Mouse (Mus musculus) embryonic facial prominence, embryonic 15.5 days (tissue): ENCODE measurements around the gene Cabin1. TPM values are rescaled to one million over a fixed set of nuclear protein-coding genes. Genes with fewer than 3 reads are reported as not detected.
"Not testable (repeated sequence)": the region's sequence is repeated elsewhere in the genome, so short reads cannot be mapped to it uniquely, and the experiment has no call there.

Experiments used
- ATAC-seq: fragments of 200-750 bp; cut with Nextera tagmentation; 2 replicates; pipeline ENCODE4 v1.8.0; 2017; ENCODE audit warnings: low read depth, moderate TSS enrichment; ENCODE audit not compliant: insufficient number of reproducible peaks, low FRiP score, low TSS enrichment
- H3K27ac ChIP-seq: fragments of 300-500 bp; sonication (generic); replicated peaks from 2 replicates; pipeline ENCODE4 v1.5.1; 2015; ENCODE audit warnings: mild to moderate bottlenecking, inconsistent platforms
- H3K27me3 ChIP-seq: fragments of 300-500 bp; sonication (generic); 2 replicates; pipeline ENCODE4 v1.6.1; 2015; ENCODE audit warnings: inconsistent platforms
- H3K36me3 ChIP-seq: fragments of 300-500 bp; sonication (generic); 2 replicates; pipeline ENCODE4 v1.6.1; 2015; ENCODE audit warnings: mild to moderate bottlenecking, inconsistent platforms
- H3K4me1 ChIP-seq: fragments of 300-500 bp; sonication (generic); 2 replicates; pipeline ENCODE4 v1.6.1; 2015; ENCODE audit warnings: inconsistent platforms
- H3K4me2 ChIP-seq: fragments of 300-500 bp; sonication (generic); replicated peaks from 2 replicates; pipeline ENCODE4 v1.6.1; 2015; ENCODE audit warnings: mild to moderate bottlenecking, inconsistent platforms
- H3K4me3 ChIP-seq: fragments of 300-500 bp; sonication (generic); replicated peaks from 2 replicates; pipeline ENCODE4 v1.5.1; 2015; ENCODE audit warnings: mild to moderate bottlenecking, inconsistent platforms
- H3K9ac ChIP-seq: fragments of 300-500 bp; sonication (generic); 2 replicates; pipeline ENCODE4 v1.6.1; 2015; ENCODE audit warnings: inconsistent platforms
- H3K9me3 ChIP-seq: fragments of 300-500 bp; sonication (generic); replicated peaks from 2 replicates; pipeline ENCODE4 v1.6.1; 2016; ENCODE audit warnings: inconsistent platforms
- WGBS: fragments of 180-500 bp; shearing (Covaris S2); methylation state at CpG from one replicate; pipeline ENCODE4 v1.1.7; 2015; 5-methylcytosine and 5-hydroxymethylcytosine counted together
- polyA plus RNA-seq: library from polyadenylated mRNA; unstranded; fragments of >200 nt; fragmentation: Nextera tagmentation; extraction: Ambion mirVana; gene quantifications from 2 replicates; pipeline ENCODE4 v1.2.1, GENCODE M21; 2015

Gene Cabin1
- polyA plus RNA-seq, 1 experiment from 2014 or later: 30.0 TPM

- ATAC-seq: no peak
- 74% methylated on average over 1 of the region's 1 CpGs for WGBS
- 0 out of 2 replicates have a peak, but pooled peaks cover 5% of the 10 kb centered on the region for H3K27me3 ChIP-seq
- no peak overlapping the region for H3K4me3 ChIP-seq
- H3K36me3 ChIP-seq: no peaks in the 10 kb centered on the region
- H3K4me2 ChIP-seq: no peak overlapping the region
- no peak overlapping the region for H3K27ac ChIP-seq
- H3K4me1 ChIP-seq: peaks cover 10% of the 10 kb centered on the region
- H3K9me3 ChIP-seq: no peaks in the 10 kb centered on the region
- H3K9ac ChIP-seq: no peak overlapping the region
These were observed 21.3 kb upstream of the Cabin1 start for GRCm38 (mm10) chr10:75785442-75785841.

- under 1% methylated on average over 28 of the region's 28 CpGs for WGBS
- H3K4me1 ChIP-seq: peaks cover 17% of the 10 kb centered on the region
- H3K9me3 ChIP-seq: no peaks in the 10 kb centered on the region
- peak within 1 kb of the TSS; percentile 45 for H3K9ac ChIP-seq
- peaks cover 18% of the 10 kb centered on the region; the same call in 1 of the 2 replicates for H3K27me3 ChIP-seq
- peak within 1 kb of the TSS; percentile 52 for H3K4me3 ChIP-seq
- peak within 1 kb of the TSS; percentile 71 for H3K27ac ChIP-seq
- peak within 1 kb of the TSS; percentile 88 for H3K4me2 ChIP-seq
- no peaks in the 10 kb centered on the region for H3K36me3 ChIP-seq
- peak; percentile 71; the same call in 1 of the 2 replicates for ATAC-seq
These were observed 16.8 kb upstream of the Cabin1 start, which contains the start of the genes Gm20441 and Gstt3 for GRCm38 (mm10) chr10:75780769-75781578. Gene Gm20441, minus strand, starts transcription at chr10:75780954. Gene Gstt3, minus strand, starts transcription at chr10:75781414.

GRCm38 (mm10) chr10:75779206-75780174 lies 15.3 kb upstream of the Cabin1 start:
- Histone ChIP-seq H3K4me1 (peaks cover 17% of the 10 kb centered on the region), H3K36me3 (no peaks in the 10 kb centered on the region), H3K9me3 (no peaks in the 10 kb centered on the region), H3K27ac (no peak overlapping the region), H3K4me3 (peak overlapping the region; percentile 52; the same call in 1 of the 2 replicates), H3K9ac (no peak overlapping the region), H3K27me3 (peaks cover 18% of the 10 kb centered on the region; the same call in 1 of the 2 replicates), H3K4me2 (peak overlapping the region; percentile 88)
- ATAC-seq: no peak
- 31% methylated on average over 15 of the region's 15 CpGs for WGBS

- peaks cover 19% of the 10 kb centered on the region for H3K4me1 ChIP-seq
- WGBS: 79% methylated on average over 2 of the region's 2 CpGs
- H3K9me3 ChIP-seq: no peaks in the 10 kb centered on the region
- ATAC-seq: no peak
- no peak overlapping the region for H3K9ac ChIP-seq
- H3K27ac ChIP-seq: no peak overlapping the region
- H3K36me3 ChIP-seq: no peaks in the 10 kb centered on the region
- no peak overlapping the region for H3K4me2 ChIP-seq
- peaks cover 18% of the 10 kb centered on the region; the same call in 1 of the 2 replicates for H3K27me3 ChIP-seq
- H3K4me3 ChIP-seq: no peak overlapping the region
These were observed 13.7 kb upstream of the Cabin1 start for GRCm38 (mm10) chr10:75777885-75778284.

GRCm38 (mm10) chr10:75776562-75776961 lies 12.4 kb upstream of the Cabin1 start:
- ATAC-seq: no peak
- no peaks in the 10 kb centered on the region for H3K36me3 ChIP-seq
- no peak overlapping the region for H3K4me3 ChIP-seq
- no peak overlapping the region for H3K9ac ChIP-seq
- 85% methylated on average over 6 of the region's 6 CpGs for WGBS
- H3K4me1 ChIP-seq: peaks cover 27% of the 10 kb centered on the region
- no peak overlapping the region for H3K4me2 ChIP-seq
- peaks cover 18% of the 10 kb centered on the region; the same call in 1 of the 2 replicates for H3K27me3 ChIP-seq
- H3K27ac ChIP-seq: no peak overlapping the region
- H3K9me3 ChIP-seq: no peaks in the 10 kb centered on the region

- H3K9ac ChIP-seq: no peak overlapping the region
- H3K4me2 ChIP-seq: no peak overlapping the region
- no peak overlapping the region for H3K27ac ChIP-seq
- WGBS: 90% methylated on average over 9 of the region's 9 CpGs
- no peak for ATAC-seq
- H3K36me3 ChIP-seq: no peaks in the 10 kb centered on the region
- H3K9me3 ChIP-seq: no peaks in the 10 kb centered on the region
- H3K4me3 ChIP-seq: no peak overlapping the region
- H3K27me3 ChIP-seq: peaks cover 9% of the 10 kb centered on the region; the same call in 1 of the 2 replicates
- peaks cover 14% of the 10 kb centered on the region for H3K4me1 ChIP-seq
These were observed 10.4 kb upstream of the Cabin1 start for GRCm38 (mm10) chr10:75774587-75774986.

- H3K9ac ChIP-seq: no peak overlapping the region
- no peak for ATAC-seq
- peaks cover 10% of the 10 kb centered on the region; the same call in 1 of the 2 replicates for H3K4me1 ChIP-seq
- H3K27ac ChIP-seq: no peak overlapping the region
- no peaks in the 10 kb centered on the region for H3K36me3 ChIP-seq
- H3K27me3 ChIP-seq: peaks cover 4% of the 10 kb centered on the region; the same call in 1 of the 2 replicates
- H3K9me3 ChIP-seq: no peaks in the 10 kb centered on the region
- H3K4me2 ChIP-seq: no peak overlapping the region
- peak overlapping the region; percentile 70; the same call in 1 of the 2 replicates for H3K4me3 ChIP-seq
- WGBS: 91% methylated on average over 5 of the region's 5 CpGs
These were observed 10.0 kb upstream of the Cabin1 start for GRCm38 (mm10) chr10:75774102-75774501.

- under 1% methylated on average over 47 of the region's 47 CpGs for WGBS
- Histone ChIP-seq H3K4me2 (peak within 1 kb of the TSS; percentile 96), H3K36me3 (no peaks in the 10 kb centered on the region), H3K27ac (no peak within 1 kb of the TSS), H3K4me1 (peaks cover 10% of the 10 kb centered on the region; the same call in 1 of the 2 replicates), H3K4me3 (peak within 1 kb of the TSS; percentile 70), H3K9ac (peak within 1 kb of the TSS; percentile 56), H3K9me3 (no peaks in the 10 kb centered on the region), H3K27me3 (0 out of 2 replicates have a peak, but pooled peaks cover 4% of the 10 kb centered on the region)
- ATAC-seq: peak; percentile 92
These were observed 8.9 kb upstream of the Cabin1 start, which contains the start of gene Ddt for GRCm38 (mm10) chr10:75772795-75773664. Gene Ddt, minus strand, starts transcription at chr10:75773414.

- not testable (repeated sequence) for H3K4me3 ChIP-seq, ATAC-seq, H3K9me3 ChIP-seq, H3K4me2 ChIP-seq, H3K27ac ChIP-seq, H3K9ac ChIP-seq, H3K27me3 ChIP-seq, H3K36me3 ChIP-seq
- peaks cover 18% of the 10 kb centered on the region for H3K4me1 ChIP-seq
- WGBS: 21% methylated on average over 5 of the region's 5 CpGs
These were observed 3.6 kb upstream of the Cabin1 start for GRCm38 (mm10) chr10:75767756-75768155.

GRCm38 (mm10) chr10:75766856-75767255 lies 2.7 kb upstream of the Cabin1 start:
- Histone ChIP-seq H3K4me2 (no peak overlapping the region), H3K9me3 (no peaks in the 10 kb centered on the region), H3K27me3 (no peaks in the 10 kb centered on the region), H3K9ac (no peak overlapping the region), H3K4me1 (peaks cover 15% of the 10 kb centered on the region), H3K36me3 (no peaks in the 10 kb centered on the region), H3K27ac (no peak overlapping the region), H3K4me3 (no peak overlapping the region)
- no peak for ATAC-seq
- 80% methylated on average over 6 of the region's 6 CpGs for WGBS
